Mouse (Mus musculus): ENCODE results near the gene Pam.
"Not testable (repeated sequence)": the region's sequence is repeated elsewhere in the genome, so short reads cannot be mapped to it uniquely, and the experiment has no call there.

Gene Pam

DNA sequence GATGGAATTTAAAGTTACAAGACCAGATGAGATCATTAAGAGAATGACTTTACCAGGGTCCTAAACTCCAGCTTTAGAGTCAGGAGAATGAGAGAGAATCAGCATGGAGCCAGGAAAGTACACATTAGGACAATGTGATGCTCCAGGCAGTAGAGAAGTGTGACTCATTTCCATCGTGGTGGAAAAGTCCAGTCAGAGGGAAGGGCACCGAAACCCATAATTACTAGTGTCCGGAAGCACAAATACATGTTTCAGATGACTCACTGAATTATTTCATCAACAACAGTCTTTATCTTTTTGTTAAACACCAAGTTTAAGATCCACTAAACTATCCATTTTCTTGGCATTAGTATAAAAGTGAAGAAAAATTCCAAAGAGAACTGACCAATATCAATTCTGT lies 57.2 kb downstream of the Pam start:
- DNase-seq (ENCODE audit: low read depth, low spot score), result no peak

DNA sequence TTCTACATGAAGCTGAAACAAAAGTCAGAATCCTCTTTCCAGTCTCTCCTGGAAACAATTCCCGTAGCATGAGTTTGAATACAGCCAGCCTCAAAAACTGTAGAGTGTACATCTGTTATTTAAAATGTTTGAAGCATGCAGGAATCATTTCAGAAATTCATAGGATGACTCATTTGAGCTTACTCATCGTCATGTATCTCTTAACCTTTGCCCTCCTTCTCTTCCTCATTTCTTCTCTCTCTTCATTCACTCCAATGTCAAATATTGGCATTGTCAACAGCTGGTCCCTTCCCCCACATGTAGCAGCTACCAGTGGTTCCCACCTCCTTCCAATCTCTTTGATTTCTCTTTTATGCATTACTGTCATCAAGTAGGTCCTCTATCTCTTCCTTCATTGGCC lies 59.7 kb downstream of the Pam start:
- DNase-seq (ENCODE audit: low read depth, low spot score), result no peak

DNA sequence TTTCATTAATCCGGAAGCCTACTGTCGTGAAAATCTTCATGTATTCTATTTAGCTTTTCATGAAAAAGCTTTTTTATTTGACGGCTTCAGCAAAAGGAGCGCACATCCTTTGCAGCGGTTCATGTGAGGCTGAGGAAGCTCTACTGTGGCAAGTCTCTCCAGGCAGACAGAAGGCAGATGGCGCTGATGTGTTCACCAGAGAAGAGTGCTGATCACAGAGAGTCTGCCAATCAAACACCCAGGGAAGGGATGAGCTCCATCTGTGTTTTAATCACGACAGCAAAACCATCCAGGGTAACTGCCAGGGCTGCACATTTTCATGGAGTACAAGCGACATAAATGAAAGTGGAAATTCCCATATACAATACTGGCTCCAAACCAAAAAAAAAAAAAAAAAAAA lies 63.6 kb downstream of the Pam start:
- no peak for DNase-seq (ENCODE audit: low read depth, low spot score)

DNA sequence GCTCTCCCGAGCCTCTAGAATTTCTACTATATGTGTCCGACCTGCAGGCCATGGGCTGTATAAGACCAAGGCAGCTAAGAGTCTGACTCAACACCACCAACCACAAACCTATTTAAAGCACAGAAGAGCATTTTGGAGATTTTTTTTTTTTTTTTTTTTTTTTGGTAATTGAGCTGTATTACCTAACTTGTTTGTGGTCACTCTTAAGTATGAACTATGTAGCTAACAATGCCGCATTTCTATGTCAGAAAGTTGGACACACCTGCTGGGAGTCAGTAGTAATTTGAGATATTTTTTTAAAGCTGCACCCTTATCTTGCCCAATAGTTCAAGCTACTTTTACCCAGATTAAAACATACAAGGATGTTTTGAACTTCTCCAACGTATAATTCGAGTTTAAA lies 66.4 kb downstream of the Pam start:
- DNase-seq (ENCODE audit: low read depth, low spot score), result no peak

DNA sequence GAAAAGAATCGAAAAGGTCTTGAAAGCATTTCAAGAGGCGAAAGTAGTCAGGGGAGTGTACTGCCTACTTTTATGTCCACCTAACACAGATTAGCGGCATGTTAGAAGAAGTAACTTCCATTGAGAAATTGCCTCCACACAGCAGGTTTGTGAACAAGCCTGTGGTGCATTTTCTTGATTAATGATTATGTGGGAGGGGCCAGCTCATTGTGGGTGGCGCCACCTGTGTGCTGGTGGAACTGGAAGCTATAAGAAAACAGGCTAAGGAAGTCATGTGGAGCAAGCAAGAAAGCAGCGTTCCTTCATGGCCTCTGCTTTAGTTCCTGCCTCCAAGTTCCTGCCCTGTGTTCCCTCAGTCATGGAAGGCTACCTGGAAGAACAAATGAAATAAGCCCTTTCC lies 67.0 kb downstream of the Pam start:
- no peak for DNase-seq (ENCODE audit: low read depth, low spot score)

DNA sequence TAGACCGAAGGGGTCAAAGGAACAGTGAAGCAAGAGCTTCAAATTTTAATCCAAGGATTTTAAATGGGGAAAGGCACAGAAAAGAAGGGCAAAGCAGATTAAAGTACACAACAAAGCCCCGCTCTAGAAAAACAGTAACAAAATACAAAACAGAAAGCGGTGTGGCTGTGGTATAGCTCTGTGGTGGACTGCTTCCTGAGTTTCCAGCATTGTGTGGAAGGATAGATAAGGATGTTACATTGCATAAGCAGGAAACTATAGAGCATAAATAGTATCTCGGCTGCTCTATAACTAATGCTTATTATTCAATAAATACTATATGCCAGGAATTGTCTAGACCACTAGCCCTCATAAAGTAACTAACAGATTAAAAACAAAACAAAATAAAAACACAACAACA lies 67.5 kb downstream of the Pam start:
- no peak for DNase-seq (ENCODE audit: low read depth, low spot score)

GRCm38 (mm10) chr1:98025924-98026640 lies 69.4 kb downstream of the Pam start:
- DNase-seq (ENCODE audit: low read depth, low spot score), result no peak

GRCm38 (mm10) chr1:98023866-98024265 lies 71.6 kb downstream of the Pam start:
- DNase-seq (ENCODE audit: low read depth, low spot score), result no peak

DNA sequence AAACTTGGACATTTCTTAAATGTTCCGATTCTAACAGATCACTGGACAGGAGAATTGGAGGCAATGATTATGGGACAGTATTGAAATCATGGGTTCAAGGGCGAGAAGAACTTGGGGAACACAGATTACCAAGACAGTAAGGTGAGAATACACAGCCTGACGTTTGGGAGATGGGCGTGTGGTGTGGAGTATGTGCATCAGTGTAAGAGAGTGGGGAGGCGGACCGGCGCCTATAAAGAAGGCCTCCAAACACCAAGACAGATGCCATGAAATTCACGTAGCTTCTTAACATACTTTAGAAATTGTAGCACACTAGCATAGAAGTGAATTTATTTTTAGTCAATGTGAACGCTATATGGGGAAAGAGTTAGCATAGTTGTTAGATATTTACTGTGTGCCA lies 76.5 kb downstream of the Pam start:
- no peak for DNase-seq (ENCODE audit: low read depth, low spot score)

DNA sequence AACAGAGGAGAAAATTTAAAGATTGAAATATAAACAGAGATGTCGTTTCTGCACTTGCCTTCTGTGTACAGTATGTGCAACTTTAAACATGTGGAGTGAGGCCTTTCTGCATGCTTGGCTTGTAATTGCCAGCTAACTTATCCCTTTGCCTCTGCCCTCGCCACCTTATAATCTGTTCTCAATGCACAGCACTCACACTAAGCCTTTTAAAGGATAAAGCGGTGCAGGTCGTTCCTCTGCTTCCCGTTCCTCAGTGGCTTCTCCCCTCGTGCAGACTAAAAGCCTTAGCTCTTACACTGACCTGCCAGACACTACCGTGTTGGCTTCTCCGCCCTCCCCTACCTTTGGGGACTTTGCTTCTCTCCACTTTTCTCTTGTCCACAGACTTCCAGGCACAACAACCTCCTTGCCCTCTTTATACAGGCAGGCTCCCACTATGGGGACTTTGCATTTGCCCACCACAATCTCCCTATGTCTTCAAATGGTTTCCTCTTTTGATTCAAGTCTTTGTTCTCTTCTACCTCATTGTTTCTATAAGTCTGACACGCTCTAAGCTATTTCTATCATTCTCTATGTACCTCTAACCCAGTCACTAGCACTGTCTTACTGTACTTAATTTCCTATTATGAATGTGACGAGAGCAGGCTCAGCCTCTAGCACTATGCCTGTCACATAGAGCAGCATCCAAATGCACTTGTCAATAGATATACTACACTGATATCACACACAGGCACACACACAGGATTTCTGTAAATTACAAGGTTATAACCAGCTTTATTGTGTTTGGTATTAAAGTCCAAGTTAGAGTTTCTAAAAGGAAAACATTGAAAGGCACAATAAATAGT lies 79.2 kb downstream of the Pam start:
- no peak for DNase-seq (ENCODE audit: low read depth, low spot score)

DNA sequence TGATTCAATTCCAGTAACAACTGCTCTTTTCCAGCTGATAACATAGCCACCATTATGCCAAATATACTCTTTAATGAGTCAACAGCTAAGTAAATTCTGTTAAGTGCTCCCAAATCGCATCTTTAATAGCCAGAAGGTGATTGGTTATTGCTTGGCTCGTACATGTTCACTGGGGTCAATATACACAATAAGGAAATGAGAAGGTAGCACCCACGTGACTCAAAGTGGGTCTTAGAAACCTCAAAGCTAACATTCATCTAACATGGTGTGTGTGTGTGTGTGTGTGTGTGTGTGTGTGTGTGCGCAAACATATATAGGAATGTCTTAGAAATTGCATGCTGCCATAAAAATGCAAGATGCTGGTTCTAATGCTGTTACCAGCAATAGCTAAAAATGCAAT lies 79.9 kb downstream of the Pam start:
- DNase-seq (ENCODE audit: low read depth, low spot score), result no peak

DNA sequence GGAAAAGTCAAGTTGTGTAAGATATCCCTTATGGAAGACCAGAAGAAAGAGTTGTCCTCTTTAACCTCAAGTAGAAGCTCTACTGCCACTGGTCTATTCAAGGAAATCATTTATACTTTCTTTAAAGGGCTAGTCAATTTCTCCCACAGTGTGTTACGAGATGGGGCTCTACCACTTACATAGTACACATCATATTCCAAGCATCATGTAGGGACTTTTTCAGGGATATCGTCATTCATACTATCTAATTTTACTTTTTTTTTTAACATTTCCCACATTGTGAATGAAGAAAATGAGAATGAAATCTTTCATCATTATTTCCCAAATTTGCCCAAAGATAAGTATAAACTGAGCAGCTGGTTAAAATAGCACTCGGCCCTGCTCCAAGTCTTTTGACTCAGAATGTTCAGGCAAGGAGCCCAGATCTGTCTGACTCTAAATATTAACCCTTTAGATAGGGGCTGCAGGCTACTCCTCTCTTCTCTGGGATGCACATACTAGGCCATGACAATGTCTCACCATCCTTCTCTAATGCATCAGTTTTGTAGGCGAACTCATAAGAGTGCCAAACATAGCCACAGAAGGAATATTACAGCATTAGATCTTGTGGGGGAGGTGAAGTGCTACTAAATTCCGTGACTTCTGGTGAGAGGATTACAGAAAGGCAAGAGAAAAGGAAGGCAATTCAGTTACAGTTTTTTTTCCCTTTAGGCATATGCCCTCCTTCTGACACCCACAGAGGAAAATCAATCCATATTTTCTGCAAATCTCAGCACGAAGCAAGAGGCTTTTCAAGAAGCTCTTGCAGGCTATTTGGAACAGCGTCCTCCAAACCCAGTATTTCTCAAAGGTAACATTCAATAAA lies 92.7 kb downstream of the Pam start:
- no peak for DNase-seq (ENCODE audit: low read depth, low spot score)

DNA sequence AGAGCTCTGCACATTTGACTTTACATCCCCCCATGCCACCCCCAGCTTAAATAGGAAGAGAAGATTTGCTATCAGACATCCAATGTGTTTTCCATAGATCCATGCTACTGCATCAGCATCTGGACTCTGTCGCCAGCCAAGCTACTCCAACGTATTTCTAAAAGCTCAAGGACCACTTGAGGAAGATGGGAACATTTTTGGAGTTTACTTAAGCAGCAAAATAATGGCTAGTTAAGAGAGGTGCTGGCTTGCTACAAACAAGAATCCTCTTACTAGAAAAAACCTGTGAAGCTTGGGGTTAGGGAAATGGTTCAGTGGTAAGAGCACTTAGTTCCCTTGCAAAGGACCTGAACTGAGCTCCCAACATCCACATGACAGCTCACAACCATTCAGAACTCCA lies 96.0 kb downstream of the Pam start:
- DNase-seq (ENCODE audit: low read depth, low spot score), result no peak

GRCm38 (mm10) chr1:97998961-97999360 lies 96.5 kb downstream of the Pam start:
- not testable (repeated sequence) for DNase-seq (ENCODE audit: low read depth, low spot score)

DNA sequence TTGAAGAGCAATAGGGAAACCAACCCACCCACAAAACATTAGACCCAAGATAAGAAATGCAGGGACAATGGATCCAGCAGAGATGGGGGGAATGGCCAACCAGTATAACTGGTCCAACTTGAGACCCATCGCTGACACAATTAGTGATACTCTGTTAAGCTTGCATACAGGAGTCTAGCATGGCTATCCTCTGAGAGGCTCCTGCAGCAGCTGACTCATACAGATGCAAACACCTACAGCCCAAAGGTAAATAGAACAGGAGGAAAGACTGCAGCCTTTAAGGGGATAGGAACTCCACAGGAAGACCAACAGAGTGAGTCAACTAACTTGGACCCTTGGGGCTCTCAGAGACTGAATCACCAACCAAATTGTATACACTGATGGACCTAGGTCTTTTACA lies 98.4 kb downstream of the Pam start:
- no peak for DNase-seq (ENCODE audit: low read depth, low spot score)

DNA sequence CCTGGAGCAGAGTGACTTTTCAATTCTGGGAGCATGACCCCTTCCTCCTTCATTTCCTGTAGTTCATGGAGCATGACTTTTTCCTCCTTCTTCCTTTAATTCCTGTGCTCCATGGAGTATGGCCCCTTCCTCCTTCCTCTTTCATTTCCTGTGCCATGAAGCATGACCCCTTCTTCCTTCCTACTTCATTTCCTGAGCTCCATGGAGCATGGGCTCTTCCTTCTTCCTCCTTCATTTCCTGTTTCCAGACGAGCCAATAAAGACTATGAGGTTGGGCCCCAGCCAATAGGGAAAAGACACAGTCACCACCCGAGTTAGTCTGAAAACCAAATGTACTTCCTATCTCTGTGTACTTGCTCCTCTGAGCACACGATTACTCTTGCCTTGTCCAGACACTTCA lies 103.5 kb downstream of the Pam start:
- DNase-seq (ENCODE audit: low read depth, low spot score), result no peak

DNA sequence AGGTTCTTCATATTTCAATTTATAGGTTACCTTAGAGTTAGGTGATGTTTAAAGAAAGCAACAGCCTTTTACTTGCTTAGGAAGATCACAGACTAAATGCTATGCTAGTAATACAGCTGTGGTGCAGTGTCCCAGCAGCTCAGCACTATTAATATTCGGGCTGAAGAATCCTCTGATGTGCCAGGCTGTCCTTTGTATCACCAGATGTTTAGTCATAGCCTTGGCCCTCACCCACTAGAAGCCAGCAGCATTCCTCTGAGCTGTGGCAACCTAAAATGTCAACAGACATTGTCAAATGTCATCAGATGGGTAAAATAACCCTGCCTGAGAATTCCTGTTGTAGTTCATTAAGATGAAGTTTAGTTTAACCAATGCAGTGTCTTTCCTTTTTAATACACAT lies 112.3 kb downstream of the Pam start:
- no peak for DNase-seq (ENCODE audit: low read depth, low spot score)

- no peak for DNase-seq (ENCODE audit: low read depth, low spot score)
These were observed 116.0 kb downstream of the Pam start for GRCm38 (mm10) chr1:97979422-97979821.

GRCm38 (mm10) chr1:97977521-97977920 lies 117.9 kb downstream of the Pam start:
- DNase-seq (ENCODE audit: low read depth, low spot score), result peak; percentile 18

DNA sequence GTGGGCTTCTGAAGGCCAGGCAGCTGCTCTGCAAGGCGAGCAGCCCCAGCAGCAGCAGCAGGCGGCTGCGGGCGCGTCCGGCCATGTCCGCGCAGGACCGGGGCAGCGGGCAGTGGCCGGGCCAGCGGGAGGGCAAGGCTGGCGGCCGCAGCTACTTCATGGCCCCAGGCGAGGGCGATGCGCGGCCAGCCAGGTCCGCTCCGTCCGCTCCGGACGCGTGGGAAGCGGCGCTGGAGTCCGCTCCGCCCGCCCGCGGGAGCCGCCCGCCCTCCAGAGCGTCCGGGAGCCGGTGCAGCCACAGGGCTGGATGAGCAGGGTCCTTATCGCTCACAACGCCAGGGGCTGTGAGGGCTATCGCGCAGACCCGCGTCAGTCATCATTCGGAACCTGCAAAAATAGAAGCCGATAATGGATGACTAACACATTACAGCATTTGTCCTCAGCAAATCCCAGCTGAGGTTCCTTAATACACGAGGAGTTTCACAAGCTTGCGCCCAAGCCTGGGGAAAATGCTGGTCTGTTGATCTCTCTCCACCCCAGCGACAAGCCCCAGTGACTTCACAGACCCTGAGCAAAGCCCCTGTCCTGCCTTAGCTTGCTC lies 118.5 kb downstream of the Pam start:
- peak; percentile 69 for DNase-seq (ENCODE audit: low read depth, low spot score)

DNA sequence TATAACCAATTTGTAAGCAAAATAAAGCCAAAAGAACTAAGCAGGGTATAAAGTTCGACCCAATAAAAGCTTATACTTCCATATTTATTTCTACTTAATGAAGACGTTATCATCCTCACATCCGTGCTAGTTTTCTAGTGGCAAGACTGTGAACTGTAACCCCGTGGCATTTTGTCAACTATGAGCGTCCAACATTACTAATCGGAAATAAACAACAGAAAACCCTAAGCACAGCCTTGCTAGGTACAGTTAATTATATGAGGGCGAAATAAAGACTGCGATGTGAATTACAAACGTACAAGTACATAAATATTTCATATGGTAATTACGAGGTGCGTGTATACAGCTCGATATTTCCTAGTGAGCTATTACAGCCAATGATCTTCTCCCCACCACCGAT lies 119.4 kb downstream of the Pam start:
- DNase-seq (ENCODE audit: low read depth, low spot score), result no peak

GRCm38 (mm10) chr1:97974968-97975367 lies 120.5 kb downstream of the Pam start:
- DNase-seq (ENCODE audit: low read depth, low spot score), result peak; percentile 35
